Mouse (Mus musculus): ENCODE measurements at regions not wholly inside any gene's neighbourhood (a gene's known extent, or its start where the extent isn't known, plus 50 kb on each side); places are given as distances from the start of the nearest gene placed in this dataset.

DNA sequence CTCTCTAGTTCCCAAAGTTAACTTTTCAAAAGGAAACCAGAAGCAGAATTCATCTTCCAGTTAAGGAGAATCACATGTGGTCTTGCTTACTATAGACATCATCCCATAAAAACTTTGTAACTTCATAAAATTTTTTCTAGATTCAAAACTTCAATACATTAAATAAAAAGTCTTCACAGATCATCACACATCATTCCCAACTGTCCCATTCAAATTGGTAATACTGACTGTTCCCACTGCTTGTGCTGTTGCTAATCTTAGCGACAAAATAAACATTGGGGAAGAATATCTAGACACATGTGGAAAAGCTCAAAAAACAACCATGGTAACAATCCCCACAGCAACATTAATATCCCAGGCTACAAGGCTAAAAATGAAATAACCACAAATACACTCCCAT is 210.0 kb upstream of the Lrrn1 start:
- TF ChIP-seq CTCF (IDR thresholded peaks at IDR 0.05; ENCODE audit: borderline replicate concordance, insufficient read depth, low read length) = no peak
- no peak for TF ChIP-seq POLR2A (IDR thresholded peaks at IDR 0.05; ENCODE audit: low read depth, low read length)
